Mouse (Mus musculus): ENCODE results near the gene Gm15557.

Gene Gm15557

GRCm38 (mm10) chr2:155949362-155949761 lies 8.8 kb downstream of the Gm15557 start:
- no peak for DNase-seq (ENCODE audit: extremely low spot score)

GRCm38 (mm10) chr2:155952006-155952405 lies 11.5 kb downstream of the Gm15557 start:
- no peak for DNase-seq (ENCODE audit: extremely low spot score)

GRCm38 (mm10) chr2:155956134-155957059 lies 15.9 kb downstream of the Gm15557 start, which contains the start of gene Cep250:
Gene Cep250, plus strand, starts transcription at chr2:155956458.
- peak; percentile 94 for DNase-seq (ENCODE audit: extremely low spot score)

GRCm38 (mm10) chr2:155959981-155960380 lies 19.5 kb downstream of the Gm15557 start:
- DNase-seq (ENCODE audit: extremely low spot score): no peak

GRCm38 (mm10) chr2:155961862-155962261 lies 21.3 kb downstream of the Gm15557 start:
- no peak for DNase-seq (ENCODE audit: extremely low spot score)

- DNase-seq (ENCODE audit: extremely low spot score): no peak
Measured at GRCm38 (mm10) chr2:155962991-155963390, 22.5 kb downstream of the Gm15557 start.

- DNase-seq (ENCODE audit: extremely low spot score): no peak
Measured at GRCm38 (mm10) chr2:155973348-155973747, 32.8 kb downstream of the Gm15557 start.

- DNase-seq (ENCODE audit: extremely low spot score): no peak
Measured at GRCm38 (mm10) chr2:155974087-155974731, 33.7 kb downstream of the Gm15557 start.

GRCm38 (mm10) chr2:155979328-155979991 lies 38.9 kb downstream of the Gm15557 start:
- no peak for DNase-seq (ENCODE audit: extremely low spot score)

GRCm38 (mm10) chr2:155985776-155986175 lies 45.2 kb downstream of the Gm15557 start:
- DNase-seq (ENCODE audit: extremely low spot score): no peak

- DNase-seq (ENCODE audit: extremely low spot score): no peak
Measured at GRCm38 (mm10) chr2:155987131-155987530, 46.6 kb downstream of the Gm15557 start.

GRCm38 (mm10) chr2:155989085-155989484 lies 48.6 kb downstream of the Gm15557 start:
- DNase-seq (ENCODE audit: extremely low spot score): no peak

GRCm38 (mm10) chr2:155991151-155991550 lies 50.6 kb downstream of the Gm15557 start:
- DNase-seq (ENCODE audit: extremely low spot score): no peak

- DNase-seq (ENCODE audit: extremely low spot score): no peak
Measured at GRCm38 (mm10) chr2:155991863-155992321, 51.4 kb downstream of the Gm15557 start.
